Mouse (Mus musculus) liver, postnatal 0 days (tissue): ENCODE results near the gene Ogfr.

ENCODE experiments used
- CTCF ChIP-seq: sonication (generic); IDR thresholded peaks from 2 replicates; pipeline ENCODE4 v1.5.1; 2016; ENCODE audit warnings: antibody characterized with exemption, low read depth
- EP300 ChIP-seq: IDR thresholded peaks from 2 replicates; pipeline ENCODE4 v1.6.1; 2016; ENCODE audit warnings: antibody characterized with exemption, low read depth, mild to moderate bottlenecking

DNA sequence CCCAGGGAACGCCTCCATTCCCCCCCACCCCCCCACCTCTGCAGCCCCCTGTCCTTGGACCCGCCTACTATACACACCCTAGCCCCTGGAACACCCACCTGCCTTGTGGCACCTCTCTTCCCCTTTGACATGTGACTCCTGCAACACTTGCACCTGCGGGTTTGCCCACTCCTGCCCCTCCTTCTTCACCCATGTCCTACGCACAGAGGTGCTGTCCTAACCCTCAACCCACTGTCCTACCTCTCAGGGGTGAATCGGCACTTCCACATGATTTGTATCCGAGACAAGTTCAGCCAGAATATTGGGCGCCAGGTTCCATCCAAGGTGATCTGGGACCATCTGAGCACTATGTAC, 5.9 kb upstream of the Ogfr start:
- TF ChIP-seq CTCF: no peak
- no peak for TF ChIP-seq EP300
